Mouse (Mus musculus): ENCODE measurements around the gene Vps11. TPM values are rescaled to one million over a fixed set of nuclear protein-coding genes. Genes with fewer than 3 reads are reported as not detected.
A peak's percentile ranks its signal among the peaks of the same experiment; 100 is the strongest.

The Vps11 gene
- polyA plus RNA-seq, 1 experiment from 2014 or later = 27.6 TPM

DNA sequence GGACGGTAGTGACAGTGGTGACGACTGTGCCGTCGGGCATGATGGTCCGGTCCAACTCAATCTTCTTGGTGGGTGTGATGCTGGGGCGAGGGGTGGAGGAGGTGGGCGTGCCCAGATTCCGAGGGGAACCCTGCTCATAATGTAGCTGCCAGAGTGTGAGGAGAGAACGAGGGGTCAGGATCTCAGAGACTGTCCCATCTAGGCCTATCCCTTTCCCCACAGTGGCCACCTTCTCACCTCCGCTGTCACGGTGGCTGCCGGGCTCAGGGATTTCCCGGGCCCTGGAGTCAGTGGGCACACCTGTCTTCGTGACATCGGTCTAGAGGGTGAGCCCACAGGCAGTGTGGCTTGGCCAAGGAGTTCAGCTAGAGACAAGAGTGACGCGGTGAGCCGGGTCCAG, 46.6 kb downstream of the Vps11 start:
- peaks cover 4% of the 10 kb centered on the region for H3K4me1 ChIP-seq (ENCODE audit: control insufficient read depth, insufficient read depth, low read length)
- H3K9ac ChIP-seq (replicated peaks; ENCODE audit: low read length) = no peak overlapping the region
- no peak overlapping the region for H3K27ac ChIP-seq (replicated peaks; ENCODE audit: low read depth, low read length)
- H3K27me3 ChIP-seq (ENCODE audit: control insufficient read depth, insufficient read depth, low read length) = no peaks in the 10 kb centered on the region
- WGBS = 95% methylated on average over 18 of the region's 18 CpGs
- no peaks in the 10 kb centered on the region; the same call in none of the 2 replicates for H3K36me3 ChIP-seq (replicated peaks; ENCODE audit: control insufficient read depth, insufficient read depth, low read depth, low read length)
- ATAC-seq (replicated peaks; ENCODE audit: insufficient number of reproducible peaks, low FRiP score, low TSS enrichment, low read depth) = no peak
- H3K4me2 ChIP-seq (ENCODE audit: low read depth, low read length) = no peak overlapping the region
- no peak overlapping the region for H3K4me3 ChIP-seq (ENCODE audit: low read depth, low read length)
- DNase-seq (ENCODE audit: low spot score) = no peak
- no peaks in the 10 kb centered on the region for H3K9me3 ChIP-seq (replicated peaks; ENCODE audit: control insufficient read depth, low read length)

DNA sequence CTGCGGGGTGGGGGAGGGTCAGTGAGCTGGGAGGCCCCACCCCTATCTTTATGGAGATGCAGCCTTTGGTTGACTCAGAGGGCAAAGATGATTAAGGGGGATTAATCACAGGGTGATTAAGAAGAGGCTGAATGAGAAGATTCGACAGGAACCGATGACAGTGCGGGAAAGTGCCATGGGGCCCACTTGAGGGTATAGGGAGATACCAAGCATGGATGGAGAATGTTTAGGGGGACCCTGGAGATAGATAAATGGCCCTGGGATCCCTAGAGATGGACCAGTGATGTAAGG, 47.3 kb downstream of the Vps11 start:
- no peaks in the 10 kb centered on the region for H3K9me3 ChIP-seq (replicated peaks; ENCODE audit: control insufficient read depth, low read length)
- H3K27ac ChIP-seq (replicated peaks; ENCODE audit: low read depth, low read length) = no peak overlapping the region
- no peaks in the 10 kb centered on the region; the same call in none of the 2 replicates for H3K36me3 ChIP-seq (replicated peaks; ENCODE audit: control insufficient read depth, insufficient read depth, low read depth, low read length)
- ATAC-seq (replicated peaks; ENCODE audit: insufficient number of reproducible peaks, low FRiP score, low TSS enrichment, low read depth) = no peak
- no peak overlapping the region for H3K9ac ChIP-seq (replicated peaks; ENCODE audit: low read length)
- 77% methylated on average over 4 of the region's 4 CpGs for WGBS
- H3K4me3 ChIP-seq (ENCODE audit: low read depth, low read length) = no peak overlapping the region
- DNase-seq (ENCODE audit: low spot score) = no peak
- H3K4me1 ChIP-seq (ENCODE audit: control insufficient read depth, insufficient read depth, low read length) = peaks cover 4% of the 10 kb centered on the region
- H3K4me2 ChIP-seq (ENCODE audit: low read depth, low read length) = no peak overlapping the region
- H3K27me3 ChIP-seq (ENCODE audit: control insufficient read depth, insufficient read depth, low read length) = no peaks in the 10 kb centered on the region

DNA sequence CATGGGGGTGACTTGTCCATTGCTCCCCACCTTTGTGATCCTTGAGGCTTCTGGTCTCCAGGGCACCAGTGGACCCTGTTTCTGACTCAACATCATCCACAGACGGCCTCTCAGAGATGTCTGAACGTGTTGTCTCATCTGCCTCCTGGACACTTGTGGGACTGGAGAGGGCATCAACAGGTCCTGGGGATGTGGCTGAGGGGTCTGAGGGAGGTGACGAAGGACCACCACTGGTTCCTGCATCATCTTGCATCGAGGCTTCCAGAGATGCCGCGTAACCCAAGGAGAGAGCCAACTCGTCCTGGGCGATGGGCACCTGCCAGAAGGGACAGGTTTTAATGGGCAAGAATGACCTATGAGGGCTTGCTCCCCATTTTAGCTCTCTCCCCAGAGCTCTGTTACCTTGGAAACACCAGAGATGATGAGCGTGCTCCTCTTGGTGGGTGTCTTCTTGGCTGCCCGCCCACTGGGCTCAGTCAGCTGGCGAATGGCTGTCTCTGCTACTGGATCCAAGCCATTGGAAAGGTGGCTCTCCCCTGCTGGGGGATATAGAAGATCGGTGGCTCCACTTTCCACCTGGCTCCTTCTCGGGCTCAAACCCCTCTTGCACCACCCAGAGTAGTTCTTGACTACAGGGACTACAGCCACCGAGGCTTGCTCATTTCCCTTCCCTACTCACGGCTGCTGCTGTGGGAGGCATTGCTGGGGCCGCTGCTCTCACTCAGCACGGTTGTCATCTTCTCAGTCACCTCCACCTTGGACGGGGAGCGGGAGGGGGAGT, 47.8 kb downstream of the Vps11 start:
- no peaks in the 10 kb centered on the region; the same call in none of the 2 replicates for H3K36me3 ChIP-seq (replicated peaks; ENCODE audit: control insufficient read depth, insufficient read depth, low read depth, low read length)
- whole genome bisulfite sequencing = 81% methylated on average over 19 of the region's 19 CpGs
- ATAC-seq (replicated peaks; ENCODE audit: insufficient number of reproducible peaks, low FRiP score, low TSS enrichment, low read depth) = no peak
- H3K4me2 ChIP-seq (ENCODE audit: low read depth, low read length) = no peak overlapping the region
- no peak overlapping the region for H3K9ac ChIP-seq (replicated peaks; ENCODE audit: low read length)
- H3K9me3 ChIP-seq (replicated peaks; ENCODE audit: control insufficient read depth, low read length) = no peaks in the 10 kb centered on the region
- no peak for DNase-seq (ENCODE audit: low spot score)
- peaks cover under 1% of the 10 kb centered on the region for H3K4me1 ChIP-seq (ENCODE audit: control insufficient read depth, insufficient read depth, low read length)
- H3K27me3 ChIP-seq (ENCODE audit: control insufficient read depth, insufficient read depth, low read length) = no peaks in the 10 kb centered on the region
- H3K4me3 ChIP-seq (ENCODE audit: low read depth, low read length) = no peak overlapping the region
- no peak overlapping the region for H3K27ac ChIP-seq (replicated peaks; ENCODE audit: low read depth, low read length)

DNA sequence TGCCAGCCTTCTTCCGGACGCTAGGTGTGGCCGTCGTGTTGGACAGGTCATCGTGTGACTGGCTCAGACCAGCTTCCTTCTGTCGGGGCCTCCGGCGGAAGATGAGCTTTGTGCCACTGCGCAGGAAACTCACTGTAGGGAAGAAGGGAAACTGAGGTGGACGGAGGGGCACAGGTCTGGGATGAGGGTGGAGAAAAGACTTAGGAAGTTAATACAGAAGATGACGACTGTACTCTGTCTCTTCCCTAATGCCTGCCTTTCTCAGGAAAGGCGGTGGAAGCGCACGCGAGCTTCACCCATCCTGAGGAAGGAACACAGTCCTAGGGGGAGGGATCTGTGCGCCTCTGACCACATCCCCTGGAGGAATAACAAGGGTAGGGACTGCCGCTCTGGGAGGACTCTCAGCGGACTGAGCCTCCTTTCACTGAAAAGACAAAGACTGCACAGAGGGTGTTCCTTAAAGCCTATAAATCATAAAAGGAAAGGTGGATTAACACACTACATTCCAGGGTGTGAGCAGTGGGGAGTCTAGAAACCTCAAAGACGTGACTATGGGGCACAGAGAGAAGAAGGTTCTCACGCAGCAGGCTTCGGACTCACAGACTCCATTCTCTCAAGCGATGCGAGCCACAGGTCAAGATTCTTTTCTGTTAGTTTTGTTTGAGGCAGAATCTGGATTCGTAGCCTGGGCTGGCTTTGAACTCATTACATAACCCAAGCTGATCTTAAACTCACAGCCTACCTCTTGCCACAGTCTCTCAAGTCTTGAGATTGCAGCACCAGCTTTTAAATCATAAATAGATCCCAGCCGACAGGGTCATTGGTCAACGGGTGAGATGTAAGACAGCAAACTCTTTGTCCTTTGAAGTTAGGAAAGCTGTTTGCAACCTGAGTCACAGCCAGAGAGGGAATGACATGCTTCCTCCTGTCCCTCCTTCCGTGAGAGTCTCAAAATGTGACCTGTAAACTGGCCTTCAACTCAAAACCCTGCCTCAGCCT, 50.0 kb downstream of the Vps11 start:
- H3K4me3 ChIP-seq (ENCODE audit: low read depth, low read length) = no peak overlapping the region

DNA sequence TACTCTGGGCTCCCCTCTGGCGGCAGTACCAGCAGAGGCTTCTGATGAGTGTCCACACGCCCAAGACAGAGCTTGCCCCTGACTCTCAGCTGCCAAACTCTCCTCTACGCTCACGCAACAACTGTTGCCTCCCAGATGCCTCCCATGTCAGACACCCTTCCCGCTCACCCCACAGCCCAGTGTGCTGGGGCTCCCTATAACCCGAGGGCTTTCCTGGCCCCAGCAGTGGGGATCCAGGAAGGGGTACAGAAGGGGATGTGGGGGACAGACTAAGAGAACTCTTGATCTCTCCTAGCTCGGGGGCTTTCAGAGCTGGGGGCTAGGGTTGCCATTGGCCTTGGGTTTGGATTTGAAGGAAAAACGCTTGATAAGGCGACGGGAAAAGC, 50.7 kb downstream of the Vps11 start:
- H3K36me3 ChIP-seq (replicated peaks; ENCODE audit: control insufficient read depth, insufficient read depth, low read depth, low read length) = no peaks in the 10 kb centered on the region; the same call in none of the 2 replicates
- H3K4me1 ChIP-seq (ENCODE audit: control insufficient read depth, insufficient read depth, low read length) = no peaks in the 10 kb centered on the region
- no peak overlapping the region for H3K9ac ChIP-seq (replicated peaks; ENCODE audit: low read length)
- 23% methylated on average over 10 of the region's 10 CpGs for WGBS
- no peaks in the 10 kb centered on the region for H3K27me3 ChIP-seq (ENCODE audit: control insufficient read depth, insufficient read depth, low read length)
- no peak for ATAC-seq (replicated peaks; ENCODE audit: insufficient number of reproducible peaks, low FRiP score, low TSS enrichment, low read depth)
- H3K4me2 ChIP-seq (ENCODE audit: low read depth, low read length) = no peak overlapping the region
- H3K27ac ChIP-seq (replicated peaks; ENCODE audit: low read depth, low read length) = no peak overlapping the region
- no peak overlapping the region for H3K4me3 ChIP-seq (ENCODE audit: low read depth, low read length)
- DNase-seq (ENCODE audit: low spot score) = no peak
- H3K9me3 ChIP-seq (replicated peaks; ENCODE audit: control insufficient read depth, low read length) = no peaks in the 10 kb centered on the region

More for the DNA sequence above, 50.0 kb downstream of the Vps11 start:
- Histone ChIP-seq H3K4me2 (ENCODE audit: low read depth, low read length) (no peak overlapping the region), H3K4me1 (ENCODE audit: control insufficient read depth, insufficient read depth, low read length) (no peaks in the 10 kb centered on the region), H3K27me3 (ENCODE audit: control insufficient read depth, insufficient read depth, low read length) (no peaks in the 10 kb centered on the region), H3K9me3 (replicated peaks; ENCODE audit: control insufficient read depth, low read length) (no peaks in the 10 kb centered on the region), H3K9ac (replicated peaks; ENCODE audit: low read length) (peak overlapping the region; percentile 19; the same call in 1 of the 2 replicates), H3K36me3 (replicated peaks; ENCODE audit: control insufficient read depth, insufficient read depth, low read depth, low read length) (no peaks in the 10 kb centered on the region; the same call in none of the 2 replicates), H3K27ac (replicated peaks; ENCODE audit: low read depth, low read length) (no peak overlapping the region)
- peak; percentile 14 for DNase-seq (ENCODE audit: low spot score)
- WGBS = 7% methylated on average over 27 of the region's 27 CpGs
- ATAC-seq (replicated peaks; ENCODE audit: insufficient number of reproducible peaks, low FRiP score, low TSS enrichment, low read depth) = no peak

DNA sequence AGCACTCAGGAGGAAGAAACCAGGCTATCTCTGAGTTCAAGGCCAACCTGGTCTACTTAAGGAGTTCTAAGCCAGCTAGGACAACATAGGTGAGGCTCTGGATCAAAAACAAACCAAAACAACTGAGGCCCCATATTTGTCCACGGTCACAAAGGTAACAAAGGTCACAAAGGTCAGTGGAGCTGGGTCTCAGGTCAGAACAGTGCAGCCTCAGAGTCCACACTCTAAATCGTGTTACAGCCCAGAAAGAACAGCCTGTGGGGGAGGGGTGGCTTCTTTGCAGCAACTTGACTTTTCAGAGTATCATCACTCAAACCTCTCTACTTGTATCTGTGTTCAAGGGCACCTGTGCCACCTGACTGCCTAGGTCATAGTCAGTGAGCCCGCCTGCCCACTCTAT, 51.7 kb downstream of the Vps11 start:
- no peaks in the 10 kb centered on the region for H3K27me3 ChIP-seq (ENCODE audit: control insufficient read depth, insufficient read depth, low read length)

DNA sequence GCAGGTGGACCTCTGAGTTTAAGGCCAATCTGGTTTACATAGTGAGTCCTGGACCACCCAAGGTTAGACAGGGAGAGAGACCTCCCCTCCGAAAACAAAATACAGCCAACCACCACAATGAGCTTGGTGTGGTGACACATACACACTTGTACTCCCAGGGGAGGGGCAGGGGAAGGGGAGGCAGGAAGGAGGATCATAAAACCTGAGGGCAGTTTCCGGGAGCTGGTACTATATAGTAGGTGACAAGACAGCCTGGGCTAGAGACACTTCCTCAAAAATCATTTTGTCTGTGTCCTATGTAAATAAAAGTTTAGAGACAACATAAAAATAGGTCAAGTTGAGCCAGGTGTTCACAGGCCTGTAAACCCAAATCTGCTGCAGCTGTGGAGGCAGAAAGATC, 54.2 kb downstream of the Vps11 start:
- H3K27me3 ChIP-seq (ENCODE audit: control insufficient read depth, insufficient read depth, low read length) = no peaks in the 10 kb centered on the region
- H3K9ac ChIP-seq (replicated peaks; ENCODE audit: low read length) = no peak overlapping the region
- no peak overlapping the region for H3K27ac ChIP-seq (replicated peaks; ENCODE audit: low read depth, low read length)
- no peaks in the 10 kb centered on the region for H3K9me3 ChIP-seq (replicated peaks; ENCODE audit: control insufficient read depth, low read length)
- no peak overlapping the region for H3K4me3 ChIP-seq (ENCODE audit: low read depth, low read length)
- no peaks in the 10 kb centered on the region for H3K36me3 ChIP-seq (replicated peaks; ENCODE audit: control insufficient read depth, insufficient read depth, low read depth, low read length)
- DNase-seq (ENCODE audit: low spot score) = no peak
- ATAC-seq (replicated peaks; ENCODE audit: insufficient number of reproducible peaks, low FRiP score, low TSS enrichment, low read depth) = no peak
- H3K4me1 ChIP-seq (ENCODE audit: control insufficient read depth, insufficient read depth, low read length) = no peaks in the 10 kb centered on the region; the same call in 1 of the 2 replicates
- 85% methylated on average over 2 of the region's 2 CpGs for WGBS
- H3K4me2 ChIP-seq (ENCODE audit: low read depth, low read length) = no peak overlapping the region

More for the DNA sequence above, 51.7 kb downstream of the Vps11 start:
- Histone ChIP-seq H3K27ac (replicated peaks; ENCODE audit: low read depth, low read length) (no peak overlapping the region), H3K9ac (replicated peaks; ENCODE audit: low read length) (no peak overlapping the region), H3K4me1 (ENCODE audit: control insufficient read depth, insufficient read depth, low read length) (no peaks in the 10 kb centered on the region), H3K36me3 (replicated peaks; ENCODE audit: control insufficient read depth, insufficient read depth, low read depth, low read length) (no peaks in the 10 kb centered on the region; the same call in 1 of the 2 replicates), H3K4me2 (ENCODE audit: low read depth, low read length) (no peak overlapping the region), H3K9me3 (replicated peaks; ENCODE audit: control insufficient read depth, low read length) (no peaks in the 10 kb centered on the region), H3K4me3 (ENCODE audit: low read depth, low read length) (no peak overlapping the region)
- 56% methylated on average over 3 of the region's 3 CpGs for WGBS
- ATAC-seq (replicated peaks; ENCODE audit: insufficient number of reproducible peaks, low FRiP score, low TSS enrichment, low read depth) (no peak), DNase-seq (ENCODE audit: low spot score) (no peak)

DNA sequence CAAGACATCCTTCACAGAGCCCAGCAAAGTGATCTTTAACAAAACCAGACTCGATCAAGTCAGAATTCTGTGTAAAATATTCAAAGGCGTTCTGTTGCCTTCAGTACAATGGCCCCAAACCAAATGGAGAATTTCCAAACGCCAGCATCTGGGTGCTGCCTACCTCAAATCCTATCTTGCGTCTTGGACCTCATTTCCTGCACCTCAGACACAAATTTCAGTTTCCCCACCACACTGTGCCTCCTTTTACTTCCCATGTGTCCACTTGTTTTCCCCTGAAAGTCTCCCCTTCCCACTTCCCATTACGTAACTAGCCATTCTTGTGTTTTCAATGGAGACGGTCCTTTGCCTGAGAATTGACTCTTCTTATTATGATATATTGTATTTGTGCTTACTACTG, 54.9 kb downstream of the Vps11 start:
- no peaks in the 10 kb centered on the region for H3K9me3 ChIP-seq (replicated peaks; ENCODE audit: control insufficient read depth, low read length)
- no peak overlapping the region for H3K4me2 ChIP-seq (ENCODE audit: low read depth, low read length)
- no peak for ATAC-seq (replicated peaks; ENCODE audit: insufficient number of reproducible peaks, low FRiP score, low TSS enrichment, low read depth)
- no peaks in the 10 kb centered on the region; the same call in 1 of the 2 replicates for H3K4me1 ChIP-seq (ENCODE audit: control insufficient read depth, insufficient read depth, low read length)
- H3K27me3 ChIP-seq (ENCODE audit: control insufficient read depth, insufficient read depth, low read length) = no peaks in the 10 kb centered on the region
- H3K36me3 ChIP-seq (replicated peaks; ENCODE audit: control insufficient read depth, insufficient read depth, low read depth, low read length) = no peaks in the 10 kb centered on the region
- 91% methylated on average over 6 of the region's 6 CpGs for WGBS
- no peak for DNase-seq (ENCODE audit: low spot score)
- no peak overlapping the region for H3K4me3 ChIP-seq (ENCODE audit: low read depth, low read length)
- no peak overlapping the region for H3K27ac ChIP-seq (replicated peaks; ENCODE audit: low read depth, low read length)
- H3K9ac ChIP-seq (replicated peaks; ENCODE audit: low read length) = no peak overlapping the region

Data from embryonic facial prominence, embryonic 11.5 days (tissue).